Mouse (Mus musculus) thymus, postnatal 36 days (tissue): ENCODE measurements around the gene Lrrc31.
"Not testable (repeated sequence)": the region's sequence is repeated elsewhere in the genome, so short reads cannot be mapped to it uniquely, and the experiment has no call there.

Source experiments
- DNase-seq, 2 experiments: peaks; one replicate each; pipeline ENCODE4 v3.0.0; 2022; ENCODE audit warnings: mixed read lengths in 2 of 2

The Lrrc31 gene

GRCm38 (mm10) chr3:30699711-30700505, at the start of gene Lrrc31:
TSS of gene Lrrc31 (minus strand) at chr3:30699843.
- DNase-seq, result not testable (repeated sequence)

- DNase-seq, result no peak
These were observed 48.7 kb upstream of the Lrrc31 start for GRCm38 (mm10) chr3:30748316-30748715.

- no peak for DNase-seq
These were observed 46.4 kb upstream of the Lrrc31 start, which contains the start of gene Samd7 for GRCm38 (mm10) chr3:30746006-30746405. TSS of gene Samd7 (plus strand) at chr3:30746293.

- DNase-seq, result no peak
These were observed 43.2 kb upstream of the Lrrc31 start for GRCm38 (mm10) chr3:30742891-30743290.

- DNase-seq, result no peak
These were observed 41.7 kb upstream of the Lrrc31 start for GRCm38 (mm10) chr3:30741306-30741705.

- DNase-seq, result no peak
These were observed 37.2 kb upstream of the Lrrc31 start for GRCm38 (mm10) chr3:30736809-30737208.

- no peak for DNase-seq
These were observed 29.4 kb upstream of the Lrrc31 start for GRCm38 (mm10) chr3:30729046-30729445.

GRCm38 (mm10) chr3:30727209-30727608, 27.6 kb upstream of the Lrrc31 start:
- no peak for DNase-seq

GRCm38 (mm10) chr3:30725514-30725913, 25.9 kb upstream of the Lrrc31 start:
- no peak for DNase-seq

- DNase-seq, result no peak
These were observed 25.3 kb upstream of the Lrrc31 start for GRCm38 (mm10) chr3:30724848-30725465.

- no peak for DNase-seq
These were observed 24.6 kb upstream of the Lrrc31 start for GRCm38 (mm10) chr3:30724105-30724824.

- DNase-seq, result no peak
These were observed 23.5 kb upstream of the Lrrc31 start for GRCm38 (mm10) chr3:30723179-30723578.

- DNase-seq, result no peak
These were observed 22.8 kb upstream of the Lrrc31 start for GRCm38 (mm10) chr3:30722461-30722860.

- no peak for DNase-seq
These were observed 22.4 kb upstream of the Lrrc31 start for GRCm38 (mm10) chr3:30722036-30722435.

- DNase-seq, result no peak
These were observed 19.0 kb upstream of the Lrrc31 start for GRCm38 (mm10) chr3:30718649-30719048.

- no peak for DNase-seq
These were observed 13.7 kb upstream of the Lrrc31 start for GRCm38 (mm10) chr3:30713334-30713733.

GRCm38 (mm10) chr3:30710191-30710590, 10.5 kb upstream of the Lrrc31 start:
- no peak for DNase-seq

- no peak for DNase-seq
These were observed 7.1 kb upstream of the Lrrc31 start for GRCm38 (mm10) chr3:30706614-30707276.

GRCm38 (mm10) chr3:30705977-30706376, 6.3 kb upstream of the Lrrc31 start:
- DNase-seq, result no peak

- no peak for DNase-seq
These were observed 1.8 kb downstream of the Lrrc31 start for GRCm38 (mm10) chr3:30697891-30698290.

GRCm38 (mm10) chr3:30696346-30696745, 3.3 kb downstream of the Lrrc31 start:
- DNase-seq, result no peak

GRCm38 (mm10) chr3:30695661-30696060, 4.0 kb downstream of the Lrrc31 start:
- DNase-seq, result no peak

- DNase-seq, result no peak
These were observed 8.7 kb downstream of the Lrrc31 start for GRCm38 (mm10) chr3:30690976-30691375.
